Mouse (Mus musculus) adipose tissue, adult 10 weeks (tissue): Measurements from ENCODE around the gene Rnf149. TPM values are rescaled to one million over a fixed set of nuclear protein-coding genes. Genes with fewer than 3 reads are reported as not detected.

Experiments used
- polyA plus RNA-seq: library from polyadenylated mRNA; stranded (reverse); fragments of 350-450 nt; fragmentation: Illumina TruSeq; extraction: RNeasy Lipid Tissue Mini Kit (QIAGEN cat#74804); gene quantifications from one replicate; pipeline ENCODE4 v1.2.3, GENCODE M21; 2014; ENCODE audit warnings: low read depth, low replicate concordance

Rnf149 gene
- 339 TPM for polyA plus RNA-seq

GRCm38 (mm10) chr1:39577253-39577705 lies at the start of gene Rnf149:
Rnf149 (minus strand) TSS chr1:39577405.

DNA sequence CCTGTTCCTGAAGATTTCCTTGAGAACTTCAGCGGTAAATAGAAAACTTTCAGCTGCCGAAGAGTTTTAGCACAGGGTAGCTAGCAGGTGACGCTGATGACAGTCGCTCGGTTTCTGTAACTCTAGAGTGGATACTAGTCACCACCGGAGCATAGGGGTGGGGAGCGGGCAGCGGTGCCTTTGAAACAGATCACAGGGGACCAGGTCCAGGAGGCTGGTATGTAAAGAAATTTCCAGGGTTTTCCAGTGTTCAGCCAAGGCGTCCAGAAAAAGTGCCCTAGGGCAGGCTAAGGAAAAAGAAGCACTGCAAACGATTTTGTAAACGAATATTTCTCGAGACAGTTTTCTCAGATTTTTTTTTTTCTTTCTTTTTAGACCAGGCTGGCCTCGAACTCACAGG lies 42.4 kb downstream of the Rnf149 start, which contains the start of gene Cnot11:
Gene Cnot11, plus strand, starts transcription at position 162 of the 400 bp plus-strand sequence.

Other genes with a start within 250 kb of the Rnf149 start
- 971 TPM for gene Rpl31, start 209.6 kb downstream of the Rnf149 start, polyA plus RNA-seq
- gene Tbc1d8, start 98.7 kb downstream of the Rnf149 start, polyA plus RNA-seq, result 82.2 TPM
- 16.3 TPM for gene Cnot11, start 42.4 kb downstream of the Rnf149 start, polyA plus RNA-seq
- gene Creg2, start 74.1 kb upstream of the Rnf149 start, polyA plus RNA-seq, result 4.5 TPM
- 1.6 TPM for gene Rfx8, start 143.6 kb upstream of the Rnf149 start, polyA plus RNA-seq
- gene Gm3646, start 227.9 kb upstream of the Rnf149 start, polyA plus RNA-seq, result not detected